Mouse (Mus musculus) layer of hippocampus, adult 18-20 months (tissue): ENCODE results near the gene Chchd10. TPM values are rescaled to one million over a fixed set of nuclear protein-coding genes. Genes with fewer than 3 reads are reported as not detected.

Experiments
- DNase-seq, 2 experiments: peaks; one replicate each; pipeline ENCODE4 v3.0.0; 2022; ENCODE audit warnings: low spot score in 2 of 2
- total RNA-seq, 2 experiments: library from RNA; stranded (reverse); gene quantifications; 2 replicates each; pipeline ENCODE4 v1.2.3; 2021

Gene Chchd10
- total RNA-seq, 2 experiments from 2014 or later = 376 to 396 TPM

- peak in 1 of 2 experiments; percentile 27 for DNase-seq
Measured at GRCm38 (mm10) chr10:75921726-75922560, 11.0 kb upstream of the Chchd10 start.

GRCm38 (mm10) chr10:75924324-75924723 is 8.6 kb upstream of the Chchd10 start:
- DNase-seq = no peak

- DNase-seq = no peak
Measured at GRCm38 (mm10) chr10:75926396-75926795, 6.5 kb upstream of the Chchd10 start.

- DNase-seq = no peak
Measured at GRCm38 (mm10) chr10:75930304-75930703, 2.6 kb upstream of the Chchd10 start.

DNA sequence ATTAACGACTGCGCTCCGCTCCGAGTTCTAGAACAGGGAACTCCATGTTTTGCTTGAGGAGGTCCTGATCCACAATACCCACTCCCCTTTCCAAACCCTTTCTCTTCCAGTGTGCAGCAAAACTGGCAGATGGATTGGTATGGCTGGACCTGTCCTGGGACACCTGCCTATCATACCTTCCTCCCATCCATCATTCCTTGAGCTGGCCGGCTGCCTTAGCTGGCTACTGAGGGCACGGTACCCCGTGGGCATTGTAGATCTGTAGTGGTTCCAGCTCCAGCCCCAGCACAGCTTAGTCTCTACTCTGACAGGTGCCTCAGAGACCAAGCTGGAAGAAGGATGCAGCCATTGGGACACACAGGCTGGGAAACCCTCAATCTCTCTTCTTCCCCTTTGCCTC is 1.6 kb upstream of the Chchd10 start:
- no peak for DNase-seq

GRCm38 (mm10) chr10:75932081-75932678 is 750 bp upstream of the Chchd10 start:
- no peak for DNase-seq

- DNase-seq = no peak
Measured at GRCm38 (mm10) chr10:75934991-75935390, 2.1 kb downstream of the Chchd10 start.

DNA sequence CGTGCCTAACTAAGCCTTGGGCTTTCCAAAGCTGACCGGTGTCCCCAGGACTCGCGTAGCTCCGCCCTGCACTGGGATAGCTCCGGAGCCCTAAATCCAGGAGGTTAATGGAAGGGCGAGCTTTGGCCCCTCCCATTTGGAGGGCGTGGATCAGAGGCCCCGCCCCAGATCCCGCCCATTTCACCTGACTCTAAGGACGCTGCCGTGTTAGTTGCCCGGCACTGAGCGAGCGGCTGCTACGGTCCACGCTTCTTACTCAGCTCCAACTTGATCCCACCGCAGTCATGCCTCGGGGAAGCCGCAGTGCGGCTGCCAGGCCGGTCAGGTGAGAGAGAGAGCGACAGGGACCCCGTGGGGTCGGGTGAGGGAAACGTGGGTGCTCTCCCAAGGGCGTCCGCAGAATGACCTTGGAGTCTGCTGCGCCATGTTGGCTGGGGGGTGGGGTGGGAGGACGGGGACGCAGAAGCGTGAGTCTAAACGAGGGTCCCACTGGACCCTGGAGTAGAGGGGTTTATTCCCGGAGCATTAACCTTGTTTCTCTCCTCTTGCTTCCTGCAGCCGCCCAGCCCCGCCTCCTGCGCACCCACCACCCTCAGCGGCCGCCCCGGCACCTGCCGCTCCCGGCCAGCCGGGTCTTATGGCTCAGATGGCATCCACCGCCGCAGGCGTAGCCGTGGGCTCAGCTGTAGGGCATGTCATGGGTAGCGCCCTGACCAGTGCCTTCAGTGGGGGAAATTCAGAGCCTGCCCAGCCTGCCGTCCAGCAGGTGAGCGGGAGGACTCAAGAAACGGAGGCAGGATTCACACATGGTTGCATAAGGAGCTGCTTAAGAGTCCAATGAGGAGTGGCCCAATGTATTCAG is 3.0 kb downstream of the Chchd10 start, which contains the start of gene Mmp11:
Gene Mmp11 (minus strand): TSS at position 817 of the 862 bp plus-strand sequence.
- DNase-seq = peak; percentile 69 to 82

DNA sequence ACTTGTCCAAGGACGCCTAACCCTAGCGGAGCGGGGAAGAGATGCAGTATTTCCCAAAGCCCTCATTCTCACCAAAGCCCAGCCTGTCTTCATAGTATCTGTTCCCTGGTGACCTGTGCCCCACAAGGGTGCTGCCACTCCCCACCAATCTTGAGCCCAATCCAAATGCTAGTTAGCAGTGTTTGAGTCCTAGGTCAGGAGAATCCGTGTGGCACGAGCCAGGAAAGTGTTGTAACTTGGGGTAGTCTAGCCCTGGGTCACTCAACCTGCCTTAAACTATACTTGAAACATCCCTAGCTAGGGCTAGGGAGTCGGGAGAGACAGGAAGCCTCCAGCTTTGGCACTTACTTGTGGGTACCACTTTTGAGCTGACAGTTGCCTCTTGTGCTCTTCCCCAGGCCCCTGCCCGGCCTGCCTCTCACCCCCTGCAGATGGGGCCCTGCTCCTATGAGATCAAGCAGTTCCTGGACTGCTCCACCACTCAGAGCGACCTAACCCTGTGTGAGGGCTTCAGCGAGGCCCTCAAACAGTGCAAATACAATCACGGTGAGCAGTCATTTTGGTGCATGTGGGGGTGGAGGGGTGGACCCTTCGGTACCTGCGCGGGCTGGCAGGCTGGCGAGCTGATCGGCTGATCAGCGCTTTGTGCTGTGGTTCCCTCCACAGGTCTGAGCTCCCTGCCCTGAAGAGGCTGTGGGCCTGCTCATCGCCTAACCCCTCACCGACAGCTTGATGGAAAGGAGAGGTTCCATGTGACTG is 4.2 kb downstream of the Chchd10 start:
- no peak for DNase-seq

DNA sequence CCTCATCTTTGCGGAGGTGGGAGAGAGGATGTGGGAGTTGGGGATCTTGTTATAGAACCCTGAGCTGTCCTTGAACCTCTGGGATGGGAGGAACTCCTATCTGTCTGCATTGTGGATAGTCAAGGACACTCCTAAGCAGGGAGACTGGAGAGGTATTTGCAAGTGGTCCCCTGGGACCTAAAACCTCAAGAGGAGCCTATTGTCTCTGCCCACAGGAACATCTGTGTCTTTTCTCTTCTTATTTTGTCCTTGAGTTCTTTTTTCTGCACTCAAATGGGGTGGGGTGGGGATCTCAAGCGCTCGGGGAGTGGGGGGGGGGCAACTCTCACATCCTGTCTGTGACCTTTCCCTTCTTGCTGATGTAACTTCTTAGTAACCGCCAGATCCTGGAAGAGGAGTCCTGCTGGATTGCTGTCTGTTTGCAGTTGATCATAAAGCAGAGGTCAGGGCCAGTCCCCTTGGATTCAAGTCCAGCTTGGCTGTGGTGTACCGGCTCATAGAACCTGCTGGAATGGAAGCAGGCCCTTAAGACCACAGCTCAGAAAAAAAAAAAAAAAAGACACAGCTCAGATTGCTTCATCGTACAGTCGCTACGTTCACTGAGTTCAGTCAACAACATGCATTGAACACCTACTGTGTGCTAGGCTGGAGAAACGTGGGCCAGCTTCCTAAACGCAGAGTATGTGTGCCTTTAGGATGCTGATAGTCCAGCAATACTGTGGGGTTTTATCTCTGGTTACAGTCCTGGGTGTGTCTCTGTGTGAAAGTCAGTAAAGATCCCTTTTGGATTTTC is 5.1 kb downstream of the Chchd10 start:
- DNase-seq = no peak

DNA sequence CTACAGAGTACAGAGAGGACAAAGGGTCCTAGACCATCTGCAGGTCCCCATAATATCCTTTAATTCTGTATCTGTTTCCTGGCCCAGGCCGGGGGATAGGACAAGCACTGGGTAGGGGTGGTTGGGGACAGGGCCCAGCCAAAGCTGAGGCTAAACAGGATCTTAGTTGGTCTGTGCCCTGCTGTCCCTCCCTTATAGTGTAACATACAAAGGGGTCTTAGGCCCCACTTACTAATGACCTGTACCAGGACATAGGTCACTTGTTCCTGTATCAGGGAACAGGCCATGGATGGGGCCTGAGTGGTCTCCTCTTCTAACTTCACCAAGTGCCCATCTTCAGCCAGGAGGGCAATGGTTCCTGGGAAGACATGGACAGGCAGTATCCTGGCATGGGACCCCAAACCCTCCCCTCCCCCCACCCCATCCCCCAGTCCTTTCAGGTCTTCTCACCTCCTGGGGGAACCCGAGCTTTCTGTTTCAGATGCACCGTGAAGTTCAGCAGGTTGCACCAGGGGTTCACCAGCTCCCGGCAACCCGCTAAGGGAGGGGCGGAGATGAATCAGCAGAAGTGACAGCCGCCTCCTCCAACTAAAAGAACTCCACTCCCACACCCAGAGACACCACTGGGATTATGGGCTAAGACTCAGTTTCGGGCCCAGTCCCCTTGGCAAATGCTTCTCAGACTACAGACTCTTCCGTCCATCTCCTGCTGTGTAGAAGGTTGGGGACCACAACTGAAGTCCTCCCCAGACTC is 6.7 kb downstream of the Chchd10 start:
- no peak for DNase-seq

DNA sequence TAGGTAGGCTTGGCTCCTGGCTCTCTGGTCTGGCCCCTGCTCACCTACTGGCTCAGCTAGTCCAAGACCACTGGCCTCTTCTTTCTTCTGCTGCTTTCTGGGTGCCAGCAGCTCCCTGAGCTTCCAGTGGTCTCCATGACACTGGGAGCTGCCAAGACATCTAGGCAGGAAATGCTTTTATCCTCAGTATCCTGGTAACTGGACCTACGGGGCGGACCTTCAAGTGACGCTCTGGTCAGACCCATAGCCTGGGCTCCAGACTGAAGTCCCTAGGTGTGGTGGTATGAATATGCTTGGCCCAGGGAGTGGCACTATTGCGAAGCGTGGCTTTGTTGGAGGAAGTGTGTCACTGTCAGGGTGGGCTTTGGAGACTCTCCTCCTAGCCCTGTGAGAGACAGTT is 7.6 kb downstream of the Chchd10 start, which contains the start of gene Gm867:
Gene Gm867 (minus strand): TSS at position 153 of the 400 bp plus-strand sequence.
- DNase-seq = no peak

DNA sequence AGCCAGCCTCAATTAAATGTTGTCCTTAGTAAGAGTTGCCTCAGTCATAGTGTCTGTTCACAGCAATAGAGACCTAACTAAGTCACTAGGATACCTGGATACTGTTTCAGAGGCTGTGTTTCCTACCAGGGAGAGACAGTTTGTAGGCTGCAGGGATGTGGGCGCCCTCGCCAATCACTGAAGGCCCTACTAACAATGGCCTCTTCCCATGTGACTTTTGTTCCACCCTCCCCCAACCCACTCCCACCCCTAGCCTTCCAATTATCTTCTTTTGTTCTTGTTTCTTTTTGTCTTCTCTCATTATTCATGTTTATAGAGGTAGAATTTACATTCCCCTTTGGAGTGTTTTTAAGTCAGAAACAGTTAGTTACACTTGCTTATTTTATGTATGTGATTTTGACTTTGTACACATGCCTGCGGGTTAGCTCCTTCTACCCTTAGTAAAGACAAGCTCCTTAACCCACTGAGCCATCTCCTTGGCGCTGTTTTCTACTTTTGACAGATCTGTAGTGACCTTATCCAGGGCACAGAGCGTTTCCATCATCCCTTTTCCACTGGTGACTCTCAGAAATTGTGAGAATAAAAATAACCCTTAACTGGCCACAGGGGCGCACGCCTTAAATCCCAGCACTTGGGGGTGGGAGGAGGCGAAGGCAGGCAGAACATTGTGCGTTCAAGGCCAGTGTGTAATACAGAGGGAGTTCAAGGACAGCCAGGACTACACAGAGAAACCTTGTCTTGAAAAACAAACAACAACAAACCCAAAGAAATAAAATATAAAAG is 8.3 kb downstream of the Chchd10 start:
- DNase-seq = no peak

DNA sequence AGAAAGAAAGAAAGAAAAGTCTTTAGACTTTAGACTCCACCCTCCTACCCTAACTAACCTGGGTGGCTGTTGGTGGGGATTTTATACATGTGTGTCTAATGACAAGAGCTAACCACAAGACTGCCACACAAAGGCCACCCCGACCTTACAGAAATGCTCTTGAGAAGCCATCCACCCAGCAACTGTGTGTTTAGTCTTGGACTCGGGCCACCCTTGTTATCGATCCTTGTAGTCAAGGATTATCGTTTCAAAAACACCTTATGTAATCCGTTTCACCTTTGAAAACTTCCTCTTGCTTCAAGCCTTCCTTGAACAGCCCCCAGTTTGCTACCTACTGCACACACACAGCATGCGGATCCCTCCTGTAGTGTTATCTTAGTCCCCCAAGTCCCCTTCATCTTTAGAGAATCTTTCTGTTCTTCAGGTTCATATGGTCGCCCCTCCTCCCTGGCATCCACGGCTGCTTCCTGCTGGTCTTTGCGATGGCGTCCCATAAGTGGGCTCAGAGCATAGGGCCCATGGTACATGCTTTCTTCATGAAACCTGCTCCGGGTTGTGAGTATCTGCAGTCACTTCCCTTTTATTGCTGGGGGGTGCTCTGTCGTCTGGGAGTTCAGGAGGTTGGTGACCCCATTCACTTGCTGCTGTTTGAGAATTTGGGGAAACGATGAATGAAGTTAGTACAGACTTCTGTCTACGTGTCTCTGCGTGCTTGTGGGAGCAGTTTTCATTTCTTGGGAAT is 10.0 kb downstream of the Chchd10 start, which contains the start of gene Vpreb3:
Gene Vpreb3 (plus strand): TSS at position 322 of the 742 bp plus-strand sequence.
- no peak for DNase-seq

DNA sequence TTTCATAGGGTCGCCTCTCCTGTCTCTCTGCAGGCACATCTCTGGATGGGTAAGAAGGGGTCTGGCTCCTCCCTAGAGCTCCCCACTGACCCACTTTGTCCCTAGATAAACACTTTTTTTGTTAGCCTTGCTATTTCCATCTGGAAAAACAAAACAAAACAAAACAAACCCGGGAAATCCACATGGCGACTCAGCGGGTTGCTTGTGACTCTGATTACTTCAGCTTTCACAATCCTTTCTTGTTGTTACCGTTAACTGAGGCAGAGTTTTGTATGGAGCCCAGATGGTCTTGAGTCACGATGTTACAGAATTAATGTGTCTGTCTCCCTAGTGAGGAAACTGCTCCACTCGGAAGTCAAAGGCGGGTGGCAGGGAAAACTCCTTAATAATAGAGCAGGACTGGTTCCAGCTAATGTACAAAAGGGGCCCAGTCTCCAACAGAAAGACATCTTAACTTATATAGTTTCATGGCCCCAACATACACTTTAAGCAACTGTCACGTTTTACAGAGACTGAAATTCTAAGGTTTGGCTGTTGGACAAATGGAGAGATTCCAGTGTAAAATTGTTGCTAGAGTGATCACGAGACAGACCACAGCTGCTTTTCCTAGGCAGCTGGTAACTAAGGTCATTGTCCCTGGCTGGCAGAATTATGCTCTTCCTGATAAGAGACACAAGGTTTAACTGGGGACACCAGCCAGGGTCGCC is 11.3 kb downstream of the Chchd10 start:
- peak in 1 of 2 experiments; percentile 61 for DNase-seq

GRCm38 (mm10) chr10:75945213-75945612 is 12.3 kb downstream of the Chchd10 start:
- no peak for DNase-seq

GRCm38 (mm10) chr10:75945896-75946295 is 13.0 kb downstream of the Chchd10 start:
- no peak for DNase-seq
